Mouse (Mus musculus): ENCODE results near the gene Pam.
"Not testable (repeated sequence)": the region's sequence is repeated elsewhere in the genome, so short reads cannot be mapped to it uniquely, and the experiment has no call there.

The Pam gene

DNA sequence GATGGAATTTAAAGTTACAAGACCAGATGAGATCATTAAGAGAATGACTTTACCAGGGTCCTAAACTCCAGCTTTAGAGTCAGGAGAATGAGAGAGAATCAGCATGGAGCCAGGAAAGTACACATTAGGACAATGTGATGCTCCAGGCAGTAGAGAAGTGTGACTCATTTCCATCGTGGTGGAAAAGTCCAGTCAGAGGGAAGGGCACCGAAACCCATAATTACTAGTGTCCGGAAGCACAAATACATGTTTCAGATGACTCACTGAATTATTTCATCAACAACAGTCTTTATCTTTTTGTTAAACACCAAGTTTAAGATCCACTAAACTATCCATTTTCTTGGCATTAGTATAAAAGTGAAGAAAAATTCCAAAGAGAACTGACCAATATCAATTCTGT lies 57.2 kb downstream of the Pam start:
- in situ Hi-C loops (cut with MboI, MseI): no loop called here

DNA sequence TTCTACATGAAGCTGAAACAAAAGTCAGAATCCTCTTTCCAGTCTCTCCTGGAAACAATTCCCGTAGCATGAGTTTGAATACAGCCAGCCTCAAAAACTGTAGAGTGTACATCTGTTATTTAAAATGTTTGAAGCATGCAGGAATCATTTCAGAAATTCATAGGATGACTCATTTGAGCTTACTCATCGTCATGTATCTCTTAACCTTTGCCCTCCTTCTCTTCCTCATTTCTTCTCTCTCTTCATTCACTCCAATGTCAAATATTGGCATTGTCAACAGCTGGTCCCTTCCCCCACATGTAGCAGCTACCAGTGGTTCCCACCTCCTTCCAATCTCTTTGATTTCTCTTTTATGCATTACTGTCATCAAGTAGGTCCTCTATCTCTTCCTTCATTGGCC lies 59.7 kb downstream of the Pam start:
- in situ Hi-C loops (cut with MboI, MseI): no loop called here

DNA sequence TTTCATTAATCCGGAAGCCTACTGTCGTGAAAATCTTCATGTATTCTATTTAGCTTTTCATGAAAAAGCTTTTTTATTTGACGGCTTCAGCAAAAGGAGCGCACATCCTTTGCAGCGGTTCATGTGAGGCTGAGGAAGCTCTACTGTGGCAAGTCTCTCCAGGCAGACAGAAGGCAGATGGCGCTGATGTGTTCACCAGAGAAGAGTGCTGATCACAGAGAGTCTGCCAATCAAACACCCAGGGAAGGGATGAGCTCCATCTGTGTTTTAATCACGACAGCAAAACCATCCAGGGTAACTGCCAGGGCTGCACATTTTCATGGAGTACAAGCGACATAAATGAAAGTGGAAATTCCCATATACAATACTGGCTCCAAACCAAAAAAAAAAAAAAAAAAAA lies 63.6 kb downstream of the Pam start:
- in situ Hi-C loops (cut with MboI, MseI): no loop called here

DNA sequence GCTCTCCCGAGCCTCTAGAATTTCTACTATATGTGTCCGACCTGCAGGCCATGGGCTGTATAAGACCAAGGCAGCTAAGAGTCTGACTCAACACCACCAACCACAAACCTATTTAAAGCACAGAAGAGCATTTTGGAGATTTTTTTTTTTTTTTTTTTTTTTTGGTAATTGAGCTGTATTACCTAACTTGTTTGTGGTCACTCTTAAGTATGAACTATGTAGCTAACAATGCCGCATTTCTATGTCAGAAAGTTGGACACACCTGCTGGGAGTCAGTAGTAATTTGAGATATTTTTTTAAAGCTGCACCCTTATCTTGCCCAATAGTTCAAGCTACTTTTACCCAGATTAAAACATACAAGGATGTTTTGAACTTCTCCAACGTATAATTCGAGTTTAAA lies 66.4 kb downstream of the Pam start:
- in situ Hi-C loops (cut with MboI, MseI): no loop called here

DNA sequence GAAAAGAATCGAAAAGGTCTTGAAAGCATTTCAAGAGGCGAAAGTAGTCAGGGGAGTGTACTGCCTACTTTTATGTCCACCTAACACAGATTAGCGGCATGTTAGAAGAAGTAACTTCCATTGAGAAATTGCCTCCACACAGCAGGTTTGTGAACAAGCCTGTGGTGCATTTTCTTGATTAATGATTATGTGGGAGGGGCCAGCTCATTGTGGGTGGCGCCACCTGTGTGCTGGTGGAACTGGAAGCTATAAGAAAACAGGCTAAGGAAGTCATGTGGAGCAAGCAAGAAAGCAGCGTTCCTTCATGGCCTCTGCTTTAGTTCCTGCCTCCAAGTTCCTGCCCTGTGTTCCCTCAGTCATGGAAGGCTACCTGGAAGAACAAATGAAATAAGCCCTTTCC lies 67.0 kb downstream of the Pam start:
- in situ Hi-C loops (cut with MboI, MseI): no loop called here

DNA sequence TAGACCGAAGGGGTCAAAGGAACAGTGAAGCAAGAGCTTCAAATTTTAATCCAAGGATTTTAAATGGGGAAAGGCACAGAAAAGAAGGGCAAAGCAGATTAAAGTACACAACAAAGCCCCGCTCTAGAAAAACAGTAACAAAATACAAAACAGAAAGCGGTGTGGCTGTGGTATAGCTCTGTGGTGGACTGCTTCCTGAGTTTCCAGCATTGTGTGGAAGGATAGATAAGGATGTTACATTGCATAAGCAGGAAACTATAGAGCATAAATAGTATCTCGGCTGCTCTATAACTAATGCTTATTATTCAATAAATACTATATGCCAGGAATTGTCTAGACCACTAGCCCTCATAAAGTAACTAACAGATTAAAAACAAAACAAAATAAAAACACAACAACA lies 67.5 kb downstream of the Pam start:
- in situ Hi-C loops (cut with MboI, MseI): no loop called here

DNA sequence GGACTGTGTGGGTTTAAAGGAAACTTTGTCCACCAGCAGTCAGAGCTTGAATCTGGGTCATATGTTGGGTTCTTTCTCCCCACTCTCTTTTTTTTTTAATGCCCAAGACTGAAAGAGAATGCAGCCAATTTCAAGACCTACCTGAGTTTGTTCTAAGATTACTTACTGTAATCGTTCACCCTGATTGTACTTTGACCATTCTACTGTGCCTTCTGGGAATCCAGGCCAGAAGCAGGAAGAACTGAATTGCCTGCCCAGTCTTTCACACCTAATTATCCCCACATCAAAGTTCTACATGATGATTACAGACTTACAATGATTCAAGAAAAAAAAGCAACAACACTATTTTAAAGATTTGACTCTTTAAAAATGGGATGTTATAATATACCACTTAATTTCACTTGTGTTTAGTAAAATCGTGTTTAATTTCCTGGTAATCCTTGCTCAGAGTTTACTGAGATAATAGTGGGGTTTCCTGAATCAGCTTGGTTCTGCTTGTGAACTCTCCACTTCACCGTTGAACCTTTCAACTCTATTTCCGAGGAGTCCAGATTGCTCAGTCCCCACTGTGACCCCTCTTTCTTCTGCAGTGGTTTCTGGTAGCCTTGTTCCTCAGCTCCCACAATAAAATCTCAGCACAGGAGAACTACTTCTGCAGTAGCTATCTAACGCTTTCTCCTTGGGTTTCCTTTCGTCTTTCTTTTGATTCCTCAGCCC lies 69.4 kb downstream of the Pam start:
- in situ Hi-C loops (cut with MboI, MseI): no loop called here

DNA sequence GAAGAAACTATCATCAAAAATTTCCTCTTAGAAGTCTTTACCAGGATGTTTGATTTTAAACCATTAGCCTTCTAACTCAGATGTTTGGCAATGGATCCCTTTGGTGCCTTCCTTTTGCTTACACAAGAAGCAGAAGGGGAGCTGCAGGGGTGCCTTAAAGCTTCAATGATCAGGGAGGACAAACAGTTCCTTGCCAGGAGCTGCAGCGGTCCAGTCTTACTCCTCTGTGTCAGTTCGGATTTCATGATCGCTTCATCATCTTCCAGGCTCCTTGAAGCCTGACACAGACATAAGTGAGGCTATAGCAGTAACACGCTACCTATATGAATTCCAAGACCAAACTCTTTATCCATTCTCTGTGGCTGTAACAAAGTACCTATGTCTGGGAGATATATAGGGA lies 71.6 kb downstream of the Pam start:
- in situ Hi-C loops (cut with MboI, MseI): no loop called here

DNA sequence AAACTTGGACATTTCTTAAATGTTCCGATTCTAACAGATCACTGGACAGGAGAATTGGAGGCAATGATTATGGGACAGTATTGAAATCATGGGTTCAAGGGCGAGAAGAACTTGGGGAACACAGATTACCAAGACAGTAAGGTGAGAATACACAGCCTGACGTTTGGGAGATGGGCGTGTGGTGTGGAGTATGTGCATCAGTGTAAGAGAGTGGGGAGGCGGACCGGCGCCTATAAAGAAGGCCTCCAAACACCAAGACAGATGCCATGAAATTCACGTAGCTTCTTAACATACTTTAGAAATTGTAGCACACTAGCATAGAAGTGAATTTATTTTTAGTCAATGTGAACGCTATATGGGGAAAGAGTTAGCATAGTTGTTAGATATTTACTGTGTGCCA lies 76.5 kb downstream of the Pam start:
- in situ Hi-C loops (cut with MboI, MseI): no loop called here

DNA sequence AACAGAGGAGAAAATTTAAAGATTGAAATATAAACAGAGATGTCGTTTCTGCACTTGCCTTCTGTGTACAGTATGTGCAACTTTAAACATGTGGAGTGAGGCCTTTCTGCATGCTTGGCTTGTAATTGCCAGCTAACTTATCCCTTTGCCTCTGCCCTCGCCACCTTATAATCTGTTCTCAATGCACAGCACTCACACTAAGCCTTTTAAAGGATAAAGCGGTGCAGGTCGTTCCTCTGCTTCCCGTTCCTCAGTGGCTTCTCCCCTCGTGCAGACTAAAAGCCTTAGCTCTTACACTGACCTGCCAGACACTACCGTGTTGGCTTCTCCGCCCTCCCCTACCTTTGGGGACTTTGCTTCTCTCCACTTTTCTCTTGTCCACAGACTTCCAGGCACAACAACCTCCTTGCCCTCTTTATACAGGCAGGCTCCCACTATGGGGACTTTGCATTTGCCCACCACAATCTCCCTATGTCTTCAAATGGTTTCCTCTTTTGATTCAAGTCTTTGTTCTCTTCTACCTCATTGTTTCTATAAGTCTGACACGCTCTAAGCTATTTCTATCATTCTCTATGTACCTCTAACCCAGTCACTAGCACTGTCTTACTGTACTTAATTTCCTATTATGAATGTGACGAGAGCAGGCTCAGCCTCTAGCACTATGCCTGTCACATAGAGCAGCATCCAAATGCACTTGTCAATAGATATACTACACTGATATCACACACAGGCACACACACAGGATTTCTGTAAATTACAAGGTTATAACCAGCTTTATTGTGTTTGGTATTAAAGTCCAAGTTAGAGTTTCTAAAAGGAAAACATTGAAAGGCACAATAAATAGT lies 79.2 kb downstream of the Pam start:
- in situ Hi-C loops (cut with MboI, MseI): no loop called here

DNA sequence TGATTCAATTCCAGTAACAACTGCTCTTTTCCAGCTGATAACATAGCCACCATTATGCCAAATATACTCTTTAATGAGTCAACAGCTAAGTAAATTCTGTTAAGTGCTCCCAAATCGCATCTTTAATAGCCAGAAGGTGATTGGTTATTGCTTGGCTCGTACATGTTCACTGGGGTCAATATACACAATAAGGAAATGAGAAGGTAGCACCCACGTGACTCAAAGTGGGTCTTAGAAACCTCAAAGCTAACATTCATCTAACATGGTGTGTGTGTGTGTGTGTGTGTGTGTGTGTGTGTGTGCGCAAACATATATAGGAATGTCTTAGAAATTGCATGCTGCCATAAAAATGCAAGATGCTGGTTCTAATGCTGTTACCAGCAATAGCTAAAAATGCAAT lies 79.9 kb downstream of the Pam start:
- in situ Hi-C loops (cut with MboI, MseI): no loop called here

DNA sequence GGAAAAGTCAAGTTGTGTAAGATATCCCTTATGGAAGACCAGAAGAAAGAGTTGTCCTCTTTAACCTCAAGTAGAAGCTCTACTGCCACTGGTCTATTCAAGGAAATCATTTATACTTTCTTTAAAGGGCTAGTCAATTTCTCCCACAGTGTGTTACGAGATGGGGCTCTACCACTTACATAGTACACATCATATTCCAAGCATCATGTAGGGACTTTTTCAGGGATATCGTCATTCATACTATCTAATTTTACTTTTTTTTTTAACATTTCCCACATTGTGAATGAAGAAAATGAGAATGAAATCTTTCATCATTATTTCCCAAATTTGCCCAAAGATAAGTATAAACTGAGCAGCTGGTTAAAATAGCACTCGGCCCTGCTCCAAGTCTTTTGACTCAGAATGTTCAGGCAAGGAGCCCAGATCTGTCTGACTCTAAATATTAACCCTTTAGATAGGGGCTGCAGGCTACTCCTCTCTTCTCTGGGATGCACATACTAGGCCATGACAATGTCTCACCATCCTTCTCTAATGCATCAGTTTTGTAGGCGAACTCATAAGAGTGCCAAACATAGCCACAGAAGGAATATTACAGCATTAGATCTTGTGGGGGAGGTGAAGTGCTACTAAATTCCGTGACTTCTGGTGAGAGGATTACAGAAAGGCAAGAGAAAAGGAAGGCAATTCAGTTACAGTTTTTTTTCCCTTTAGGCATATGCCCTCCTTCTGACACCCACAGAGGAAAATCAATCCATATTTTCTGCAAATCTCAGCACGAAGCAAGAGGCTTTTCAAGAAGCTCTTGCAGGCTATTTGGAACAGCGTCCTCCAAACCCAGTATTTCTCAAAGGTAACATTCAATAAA lies 92.7 kb downstream of the Pam start:
- in situ Hi-C loops (cut with MboI, MseI): no loop called here

DNA sequence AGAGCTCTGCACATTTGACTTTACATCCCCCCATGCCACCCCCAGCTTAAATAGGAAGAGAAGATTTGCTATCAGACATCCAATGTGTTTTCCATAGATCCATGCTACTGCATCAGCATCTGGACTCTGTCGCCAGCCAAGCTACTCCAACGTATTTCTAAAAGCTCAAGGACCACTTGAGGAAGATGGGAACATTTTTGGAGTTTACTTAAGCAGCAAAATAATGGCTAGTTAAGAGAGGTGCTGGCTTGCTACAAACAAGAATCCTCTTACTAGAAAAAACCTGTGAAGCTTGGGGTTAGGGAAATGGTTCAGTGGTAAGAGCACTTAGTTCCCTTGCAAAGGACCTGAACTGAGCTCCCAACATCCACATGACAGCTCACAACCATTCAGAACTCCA lies 96.0 kb downstream of the Pam start:
- in situ Hi-C loops (cut with MboI, MseI): no loop called here

DNA sequence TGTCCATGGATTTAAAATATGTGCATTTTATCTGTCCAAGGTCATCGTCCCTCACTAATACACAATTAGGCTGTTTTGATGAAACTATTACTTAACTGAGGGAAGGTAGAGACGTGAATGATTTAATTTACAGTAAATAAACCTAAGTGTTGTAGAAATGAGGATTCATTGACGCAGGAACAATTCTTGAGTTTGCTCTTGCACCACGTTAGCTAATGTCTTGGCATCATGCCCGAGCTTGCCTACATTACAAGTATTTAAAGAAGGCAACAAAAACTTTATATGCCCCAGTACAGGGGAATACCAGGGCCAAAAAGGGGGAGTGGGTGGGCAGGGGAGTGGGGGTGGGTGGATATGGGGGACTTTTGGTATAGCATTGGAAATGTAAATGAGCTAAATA lies 96.5 kb downstream of the Pam start:
- in situ Hi-C loops (cut with MboI, MseI): not testable (repeated sequence)

DNA sequence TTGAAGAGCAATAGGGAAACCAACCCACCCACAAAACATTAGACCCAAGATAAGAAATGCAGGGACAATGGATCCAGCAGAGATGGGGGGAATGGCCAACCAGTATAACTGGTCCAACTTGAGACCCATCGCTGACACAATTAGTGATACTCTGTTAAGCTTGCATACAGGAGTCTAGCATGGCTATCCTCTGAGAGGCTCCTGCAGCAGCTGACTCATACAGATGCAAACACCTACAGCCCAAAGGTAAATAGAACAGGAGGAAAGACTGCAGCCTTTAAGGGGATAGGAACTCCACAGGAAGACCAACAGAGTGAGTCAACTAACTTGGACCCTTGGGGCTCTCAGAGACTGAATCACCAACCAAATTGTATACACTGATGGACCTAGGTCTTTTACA lies 98.4 kb downstream of the Pam start:
- in situ Hi-C loops (cut with MboI, MseI): no loop called here

DNA sequence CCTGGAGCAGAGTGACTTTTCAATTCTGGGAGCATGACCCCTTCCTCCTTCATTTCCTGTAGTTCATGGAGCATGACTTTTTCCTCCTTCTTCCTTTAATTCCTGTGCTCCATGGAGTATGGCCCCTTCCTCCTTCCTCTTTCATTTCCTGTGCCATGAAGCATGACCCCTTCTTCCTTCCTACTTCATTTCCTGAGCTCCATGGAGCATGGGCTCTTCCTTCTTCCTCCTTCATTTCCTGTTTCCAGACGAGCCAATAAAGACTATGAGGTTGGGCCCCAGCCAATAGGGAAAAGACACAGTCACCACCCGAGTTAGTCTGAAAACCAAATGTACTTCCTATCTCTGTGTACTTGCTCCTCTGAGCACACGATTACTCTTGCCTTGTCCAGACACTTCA lies 103.5 kb downstream of the Pam start:
- in situ Hi-C loops (cut with MboI, MseI): no loop called here

DNA sequence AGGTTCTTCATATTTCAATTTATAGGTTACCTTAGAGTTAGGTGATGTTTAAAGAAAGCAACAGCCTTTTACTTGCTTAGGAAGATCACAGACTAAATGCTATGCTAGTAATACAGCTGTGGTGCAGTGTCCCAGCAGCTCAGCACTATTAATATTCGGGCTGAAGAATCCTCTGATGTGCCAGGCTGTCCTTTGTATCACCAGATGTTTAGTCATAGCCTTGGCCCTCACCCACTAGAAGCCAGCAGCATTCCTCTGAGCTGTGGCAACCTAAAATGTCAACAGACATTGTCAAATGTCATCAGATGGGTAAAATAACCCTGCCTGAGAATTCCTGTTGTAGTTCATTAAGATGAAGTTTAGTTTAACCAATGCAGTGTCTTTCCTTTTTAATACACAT lies 112.3 kb downstream of the Pam start:
- in situ Hi-C loops (cut with MboI, MseI): no loop called here

DNA sequence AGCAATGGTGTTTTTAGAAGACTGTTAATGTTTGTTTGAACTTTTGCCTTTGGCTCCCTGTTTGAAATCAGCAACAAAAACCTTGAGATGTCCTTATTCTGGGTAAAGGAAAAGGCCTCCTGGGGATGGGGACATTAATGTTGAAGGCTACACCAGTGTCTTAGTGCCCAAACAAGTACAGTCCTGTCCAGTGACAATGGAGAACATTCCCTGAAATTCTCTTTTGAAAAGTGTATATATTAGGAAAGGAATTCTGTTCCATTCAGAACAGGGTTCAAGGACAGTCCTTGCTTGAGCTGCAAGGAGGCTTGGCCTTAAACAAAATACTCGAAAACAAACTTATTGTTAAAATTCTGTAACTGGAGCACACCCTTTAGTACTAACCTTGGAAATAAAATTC lies 116.0 kb downstream of the Pam start:
- in situ Hi-C loops (cut with MboI, MseI): no loop called here

DNA sequence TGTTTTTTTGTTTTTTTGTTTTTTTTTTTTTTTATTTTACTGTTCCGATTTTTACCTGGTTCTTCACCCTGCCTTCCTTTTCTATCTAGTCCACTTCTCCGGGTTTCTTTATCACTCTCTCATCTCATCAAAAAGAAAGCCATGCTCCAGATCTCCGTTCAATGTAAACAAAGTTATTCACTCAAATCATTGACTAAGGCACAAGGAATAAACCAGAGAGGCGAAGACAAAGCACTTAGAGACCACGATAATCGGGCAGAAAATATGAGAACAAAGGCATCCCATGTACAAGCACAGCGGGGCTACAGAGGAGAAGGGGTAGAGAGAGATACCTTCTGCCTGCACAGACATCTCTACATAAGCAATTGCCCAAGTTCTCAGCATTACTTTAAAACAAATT lies 117.9 kb downstream of the Pam start:
- in situ Hi-C loops (cut with MboI, MseI): no loop called here

DNA sequence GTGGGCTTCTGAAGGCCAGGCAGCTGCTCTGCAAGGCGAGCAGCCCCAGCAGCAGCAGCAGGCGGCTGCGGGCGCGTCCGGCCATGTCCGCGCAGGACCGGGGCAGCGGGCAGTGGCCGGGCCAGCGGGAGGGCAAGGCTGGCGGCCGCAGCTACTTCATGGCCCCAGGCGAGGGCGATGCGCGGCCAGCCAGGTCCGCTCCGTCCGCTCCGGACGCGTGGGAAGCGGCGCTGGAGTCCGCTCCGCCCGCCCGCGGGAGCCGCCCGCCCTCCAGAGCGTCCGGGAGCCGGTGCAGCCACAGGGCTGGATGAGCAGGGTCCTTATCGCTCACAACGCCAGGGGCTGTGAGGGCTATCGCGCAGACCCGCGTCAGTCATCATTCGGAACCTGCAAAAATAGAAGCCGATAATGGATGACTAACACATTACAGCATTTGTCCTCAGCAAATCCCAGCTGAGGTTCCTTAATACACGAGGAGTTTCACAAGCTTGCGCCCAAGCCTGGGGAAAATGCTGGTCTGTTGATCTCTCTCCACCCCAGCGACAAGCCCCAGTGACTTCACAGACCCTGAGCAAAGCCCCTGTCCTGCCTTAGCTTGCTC lies 118.5 kb downstream of the Pam start:
- in situ Hi-C loops (cut with MboI, MseI): no loop called here

DNA sequence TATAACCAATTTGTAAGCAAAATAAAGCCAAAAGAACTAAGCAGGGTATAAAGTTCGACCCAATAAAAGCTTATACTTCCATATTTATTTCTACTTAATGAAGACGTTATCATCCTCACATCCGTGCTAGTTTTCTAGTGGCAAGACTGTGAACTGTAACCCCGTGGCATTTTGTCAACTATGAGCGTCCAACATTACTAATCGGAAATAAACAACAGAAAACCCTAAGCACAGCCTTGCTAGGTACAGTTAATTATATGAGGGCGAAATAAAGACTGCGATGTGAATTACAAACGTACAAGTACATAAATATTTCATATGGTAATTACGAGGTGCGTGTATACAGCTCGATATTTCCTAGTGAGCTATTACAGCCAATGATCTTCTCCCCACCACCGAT lies 119.4 kb downstream of the Pam start:
- in situ Hi-C loops (cut with MboI, MseI): no loop called here

DNA sequence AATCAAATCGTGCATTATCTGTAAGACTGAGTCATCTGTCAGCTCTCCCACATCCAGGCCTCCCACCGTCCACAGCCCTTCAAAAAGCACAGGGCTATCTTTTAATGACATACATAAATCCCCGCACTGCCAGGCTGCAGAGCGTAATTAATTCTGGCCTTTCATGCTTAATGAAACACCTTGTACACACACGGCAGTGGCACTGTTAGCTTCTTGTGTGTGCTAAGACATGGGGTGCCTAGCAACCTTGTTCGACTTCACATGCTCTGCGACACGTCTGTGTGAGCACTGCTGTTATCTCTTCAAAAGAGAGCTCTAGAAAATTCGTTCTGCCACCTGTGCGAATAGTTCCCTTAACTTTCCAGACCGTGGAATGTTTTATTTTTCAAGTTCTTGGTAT lies 120.5 kb downstream of the Pam start:
- in situ Hi-C loops (cut with MboI, MseI): no loop called here

All from T-helper 2 cell (primary cell).